Mouse (Mus musculus) CD8-positive naive resting alpha-beta T cell, adult 2 months (primary cell): ENCODE data around the gene Large2.

ENCODE experiments used
- DNase-seq, 2 experiments: peaks; one replicate each; pipeline ENCODE4 v3.0.0; 2022; ENCODE audit warnings: low read depth in 2 of 2, low spot score in 2 of 2

Large2 gene

GRCm38 (mm10) chr2:92391116-92391515, 16.4 kb upstream of the Large2 start:
- DNase-seq, result no peak

DNA sequence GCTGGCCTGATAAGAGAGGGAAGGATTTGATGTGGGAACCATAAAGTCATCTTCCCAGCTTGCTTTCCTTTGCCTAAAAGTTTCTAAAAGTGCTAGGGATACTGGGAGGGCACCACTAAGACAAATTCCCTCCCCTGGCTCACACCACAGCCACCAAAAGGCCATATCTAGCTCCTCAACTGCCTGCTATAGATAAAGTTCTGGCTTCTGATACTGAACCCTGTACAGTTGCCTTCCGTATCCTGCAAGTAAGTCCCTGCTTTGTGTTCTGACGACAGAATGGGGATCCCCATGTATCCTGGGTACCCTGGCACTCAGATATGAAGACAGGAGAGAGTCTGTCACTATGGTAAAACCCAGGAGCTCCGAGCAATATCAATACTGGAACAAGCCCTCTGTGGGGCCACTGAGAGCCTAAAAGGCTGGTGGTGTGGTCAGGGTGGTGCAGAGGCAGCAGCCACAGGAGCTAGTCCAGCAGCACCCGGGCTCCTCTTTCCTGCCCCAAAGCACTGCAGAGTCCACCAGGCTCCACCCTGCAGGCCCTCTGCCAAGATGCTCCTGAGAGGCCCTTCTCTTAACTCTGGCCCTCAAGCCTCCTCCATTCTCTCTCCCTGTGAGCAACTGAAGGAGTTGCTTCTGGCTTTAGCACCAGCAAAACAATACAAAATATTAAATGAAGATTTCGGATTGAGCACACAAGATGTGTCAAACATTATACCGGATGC, 15.7 kb upstream of the Large2 start:
- no peak for DNase-seq

- DNase-seq, result no peak
These were observed 15.0 kb upstream of the Large2 start for GRCm38 (mm10) chr2:92389645-92390044.

DNA sequence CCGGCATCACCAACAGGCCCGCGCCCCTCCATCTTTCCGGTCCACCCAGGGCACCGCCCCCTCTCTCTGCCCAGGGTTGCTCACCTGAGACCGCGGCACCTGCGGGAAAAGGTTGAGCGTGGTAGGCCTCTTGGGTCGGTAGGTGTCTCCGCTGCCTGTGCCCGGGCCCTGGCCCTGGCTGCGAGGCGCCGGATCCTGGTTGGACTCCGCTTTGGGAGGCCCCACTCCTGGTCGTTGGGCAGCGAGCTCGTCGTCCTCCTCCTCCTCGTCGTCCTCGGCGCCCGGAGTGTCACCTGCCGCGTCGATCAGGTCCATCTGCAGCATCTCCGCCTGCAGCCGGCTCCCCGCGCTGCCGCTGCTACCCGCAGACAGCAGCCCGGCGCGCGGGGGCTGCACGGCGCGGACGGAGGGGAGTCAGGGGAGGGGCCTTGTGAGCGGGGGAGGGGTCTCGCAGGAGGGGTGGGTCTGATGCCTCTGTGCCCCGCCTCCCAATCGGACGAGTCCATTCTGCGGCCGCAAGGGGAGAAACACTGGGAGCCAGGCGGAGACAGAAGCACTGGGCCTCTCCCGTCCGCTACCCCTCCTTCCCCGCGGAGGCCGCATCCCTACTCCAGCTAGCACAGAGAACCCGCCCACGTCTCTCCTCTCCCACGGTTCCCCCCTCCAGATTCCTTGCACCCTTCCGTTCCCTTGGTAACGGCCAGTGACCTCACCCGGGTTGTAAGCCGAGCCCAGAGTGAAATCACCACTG, 14.4 kb upstream of the Large2 start:
- peak in 1 of 2 experiments; percentile 22 for DNase-seq

- DNase-seq, result no peak
These were observed 13.4 kb upstream of the Large2 start for GRCm38 (mm10) chr2:92388081-92388517.

DNA sequence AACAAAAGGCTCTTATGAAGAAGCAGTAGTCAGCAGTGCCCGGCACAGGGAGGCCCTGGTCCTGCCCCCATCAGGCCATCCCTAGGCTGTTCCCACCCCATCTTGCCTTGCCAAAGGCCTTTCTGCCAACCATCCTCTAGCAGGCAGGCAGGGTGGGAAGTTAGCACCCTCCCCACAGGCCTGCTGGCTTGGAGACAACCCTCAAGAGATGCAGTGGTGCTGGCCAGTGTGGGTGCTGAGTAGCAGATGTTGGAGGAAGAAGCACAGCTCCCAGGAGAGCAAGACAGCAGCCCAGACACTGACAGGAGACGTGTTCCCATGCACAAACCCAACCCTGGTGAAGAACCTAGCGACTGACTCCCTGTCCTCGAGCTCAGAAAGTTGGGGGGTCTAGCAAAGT, 13.0 kb upstream of the Large2 start:
- no peak for DNase-seq

- no peak for DNase-seq
These were observed 12.3 kb upstream of the Large2 start for GRCm38 (mm10) chr2:92386821-92387570.

- DNase-seq, result no peak
These were observed 10.7 kb upstream of the Large2 start for GRCm38 (mm10) chr2:92385113-92386051.

DNA sequence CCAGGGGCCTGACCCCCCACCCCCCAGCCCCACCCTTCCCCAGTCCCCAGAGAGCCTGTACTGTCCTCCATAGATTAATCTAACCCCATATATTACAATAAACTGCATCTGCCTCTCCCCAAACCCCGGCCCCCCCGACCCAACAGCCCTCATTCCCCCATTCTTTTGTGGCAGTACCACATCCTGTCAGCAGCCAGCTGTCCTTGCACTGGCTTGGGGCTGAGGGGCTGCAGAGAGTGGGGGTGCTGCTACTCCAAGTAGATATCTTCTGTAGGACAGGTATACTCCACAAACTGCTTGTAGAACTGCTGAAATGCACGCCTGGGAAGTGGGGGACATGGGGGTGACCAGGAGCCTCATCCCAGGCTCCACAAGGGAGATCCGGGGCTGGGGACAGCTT, 9.4 kb upstream of the Large2 start:
- DNase-seq, result no peak

DNA sequence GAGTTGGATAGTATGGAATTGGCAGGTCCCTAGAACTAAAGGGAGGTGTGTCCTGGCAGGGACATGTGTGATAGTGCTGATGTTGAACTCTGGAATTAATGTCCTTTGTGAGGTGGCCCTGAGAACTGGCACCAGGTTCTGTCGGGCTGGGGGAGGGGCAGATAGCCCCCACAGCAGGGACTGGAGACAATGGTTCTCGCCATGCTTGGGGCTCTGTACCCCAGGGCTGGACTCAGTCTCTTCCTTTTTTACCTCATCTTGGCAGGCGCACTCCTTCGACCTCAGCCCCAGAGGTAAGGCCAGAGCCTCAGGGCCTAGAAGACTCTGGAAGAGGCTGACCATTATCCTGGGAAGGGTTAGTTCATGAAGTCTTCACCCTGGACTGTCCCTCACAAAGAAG, 8.1 kb upstream of the Large2 start:
- no peak for DNase-seq

DNA sequence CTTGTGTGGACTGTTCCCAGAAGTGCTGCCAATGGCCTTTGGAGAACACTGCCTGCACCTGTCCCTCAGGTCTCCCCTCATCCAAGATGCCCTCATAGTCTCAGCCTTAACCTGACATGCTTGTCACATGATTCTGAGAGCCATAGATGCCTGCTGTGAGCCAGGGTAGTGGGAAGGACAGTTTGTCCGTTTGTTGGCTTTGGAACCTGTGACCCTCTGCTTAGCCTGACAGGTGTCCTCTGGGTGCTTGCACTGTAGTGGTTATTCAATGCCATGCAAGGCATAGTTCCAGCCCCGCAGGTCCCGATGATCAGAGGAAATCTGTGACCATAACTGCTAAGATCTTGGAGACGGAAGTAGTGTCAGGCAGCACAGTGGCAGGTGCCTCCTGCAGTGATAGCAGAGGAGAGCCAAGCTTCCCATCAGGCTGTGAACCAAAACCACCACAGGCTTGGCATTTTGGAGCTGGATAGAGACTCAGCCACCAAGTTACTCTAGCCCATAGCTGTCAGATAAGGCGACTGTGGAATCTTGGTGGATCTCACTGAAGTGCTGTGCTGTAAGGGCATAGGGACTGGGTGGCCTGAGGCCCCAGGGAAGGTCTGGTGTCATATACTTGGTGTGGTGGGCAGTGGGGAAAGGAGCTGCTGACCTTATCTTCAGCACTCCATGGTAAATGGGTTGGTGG, 7.4 kb upstream of the Large2 start, which contains the start of gene 1700029I15Rik:
Gene 1700029I15Rik (plus strand): TSS at position 638 of the 688 bp plus-strand sequence.
- no peak for DNase-seq

DNA sequence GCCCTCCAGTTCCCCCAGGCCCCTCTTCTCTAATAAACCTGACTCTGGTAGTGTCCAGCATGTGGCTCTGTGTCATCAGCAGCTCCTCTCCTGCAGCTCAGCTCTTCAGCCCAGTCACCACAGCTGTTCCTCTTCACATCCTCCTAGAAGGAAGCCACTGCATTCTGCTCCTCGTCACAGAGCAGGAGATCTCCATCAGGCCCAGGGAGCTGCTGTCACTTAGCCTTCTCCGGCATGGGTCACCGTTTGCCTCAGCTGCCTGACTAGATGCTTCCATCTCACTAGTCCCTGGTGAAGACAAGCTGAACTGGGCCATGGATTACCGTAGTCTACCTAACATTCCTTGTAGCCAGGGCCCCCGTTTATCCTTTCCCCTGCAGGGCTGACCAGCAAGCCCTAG, 6.5 kb upstream of the Large2 start:
- no peak for DNase-seq

DNA sequence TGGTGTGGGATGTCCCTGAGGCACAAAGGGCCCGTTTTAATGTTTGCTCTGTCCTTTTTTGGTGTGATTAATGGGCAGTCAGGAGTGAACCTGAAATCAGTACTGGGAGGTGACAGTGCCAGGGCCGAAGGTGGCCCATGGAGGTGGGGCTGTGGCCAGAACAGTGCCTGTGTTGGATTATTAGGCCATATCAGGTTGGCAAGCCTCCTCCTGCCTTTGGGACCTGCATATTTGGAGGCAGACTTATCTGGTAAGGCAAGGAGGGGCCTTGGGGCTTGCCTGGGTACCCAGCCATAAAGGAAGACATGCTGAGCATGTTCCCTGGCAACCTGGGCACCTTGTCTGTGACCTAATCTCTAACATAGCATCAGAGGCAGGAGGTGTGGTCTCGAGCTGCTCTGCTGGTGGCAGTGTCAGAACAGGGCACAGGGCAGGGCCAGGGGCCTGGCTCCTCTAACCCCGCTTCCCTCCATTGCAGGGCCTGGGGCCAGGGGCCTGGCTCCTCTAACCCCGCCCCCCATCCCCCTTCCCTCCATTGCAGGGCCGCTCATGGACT, 5.9 kb upstream of the Large2 start:
- DNase-seq, result no peak

DNA sequence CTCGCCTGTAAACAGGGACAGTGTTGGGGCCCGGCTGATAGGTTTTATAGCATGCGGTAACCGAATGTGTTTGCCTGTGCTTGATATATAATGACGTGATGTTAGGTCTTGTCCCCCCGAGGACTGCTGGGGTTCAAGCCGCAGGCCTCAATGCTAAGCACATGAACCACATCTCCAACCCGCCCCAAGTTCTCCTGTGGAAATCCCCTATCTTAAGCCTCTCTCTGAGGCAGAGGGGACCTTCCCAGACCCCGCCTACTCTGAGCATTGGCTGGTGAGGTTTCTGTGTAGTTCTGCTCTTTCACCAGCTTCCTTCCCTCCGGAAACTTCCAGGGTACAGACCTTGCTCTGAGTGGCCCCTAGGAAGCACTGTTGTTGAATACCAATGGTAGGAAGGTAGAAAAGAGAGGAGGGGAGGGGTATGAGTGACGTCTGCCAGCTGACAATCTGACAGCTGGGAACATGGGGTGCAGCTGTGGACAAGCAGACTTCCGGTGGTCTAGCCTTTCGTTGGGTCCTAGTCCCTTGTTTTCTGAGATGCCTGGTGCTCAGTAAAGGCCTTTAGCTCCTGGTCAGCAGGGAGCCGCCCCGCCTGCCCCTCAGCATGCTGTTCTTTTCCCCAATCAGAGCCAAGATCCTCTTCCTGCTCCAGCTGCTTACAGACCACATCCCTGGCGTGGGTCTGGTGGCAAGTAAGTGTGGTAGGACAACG, 5.3 kb upstream of the Large2 start:
- no peak for DNase-seq

DNA sequence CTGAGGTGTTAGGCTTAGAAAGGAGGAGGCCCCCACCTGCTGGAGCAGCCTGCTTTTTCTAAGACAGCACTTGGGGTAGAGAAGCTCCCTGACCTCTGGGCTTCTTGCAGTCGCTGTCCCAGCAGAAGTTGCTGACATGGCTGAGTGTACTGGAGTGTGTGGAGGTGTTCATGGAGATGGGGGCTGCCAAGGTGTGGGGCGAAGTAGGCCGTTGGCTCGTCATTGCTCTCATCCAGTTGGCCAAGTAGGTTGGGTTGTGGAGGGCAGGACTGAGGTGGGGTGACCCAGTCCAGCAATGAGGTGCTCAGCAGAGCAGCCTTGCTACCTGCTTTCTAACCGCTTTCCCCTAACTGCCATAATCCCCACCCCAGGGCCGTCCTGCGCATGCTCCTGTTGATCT, 2.7 kb upstream of the Large2 start:
- no peak for DNase-seq

- no peak for DNase-seq
These were observed 1.6 kb upstream of the Large2 start for GRCm38 (mm10) chr2:92376300-92376699.

GRCm38 (mm10) chr2:92375788-92376187, 1.1 kb upstream of the Large2 start:
- DNase-seq, result no peak

GRCm38 (mm10) chr2:92375099-92375623, 492 bp upstream of the Large2 start:
- DNase-seq, result peak; percentile 93

DNA sequence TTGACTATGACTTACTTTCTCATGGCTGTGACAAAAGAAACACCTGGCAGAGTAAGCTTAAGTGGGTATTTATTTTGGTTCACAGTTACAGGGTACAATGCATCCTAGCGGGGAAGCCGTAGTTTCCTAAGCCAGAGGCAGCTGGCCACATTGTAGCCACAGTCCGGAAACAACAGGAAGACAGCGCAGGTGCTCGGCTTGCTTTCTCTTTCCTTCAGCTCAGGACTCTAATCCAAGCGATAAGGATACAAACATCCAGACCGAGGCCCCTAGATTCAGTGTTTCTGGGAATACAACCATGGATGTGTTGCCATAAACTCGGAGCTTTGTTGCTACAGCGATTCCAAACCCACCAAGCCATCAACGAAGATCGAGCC, 1.2 kb downstream of the Large2 start:
- DNase-seq, result no peak
